Mouse (Mus musculus): ENCODE data around the gene Aoc2. TPM values are rescaled to one million over a fixed set of nuclear protein-coding genes. Genes with fewer than 3 reads are reported as not detected.
A peak's percentile ranks its signal among the peaks of the same experiment; 100 is the strongest.

The Aoc2 gene
- total and polyA plus RNA-seq, 3 experiments, result 1.6 to 2.3 (median 2.2) TPM

GRCm38 (mm10) chr11:101338123-101338760, 13.4 kb downstream of the Aoc2 start:
- Histone ChIP-seq H3K4me1 (ENCODE audit: control insufficient read depth, insufficient read depth, low read length) (peaks cover 2% of the 10 kb centered on the region; the same call in 1 of the 2 replicates), H3K4me3 (no peak overlapping the region), H3K9ac (ENCODE audit: low read depth, low read length) (no peak overlapping the region), H3K36me3 (ENCODE audit: control insufficient read depth, insufficient read depth, low read length) (no peaks in the 10 kb centered on the region), H3K27ac (no peak overlapping the region), H3K79me2 (replicated peaks; ENCODE audit: control insufficient read depth, insufficient read depth, low read length) (no peaks in the 10 kb centered on the region), H3K27me3 (ENCODE audit: control insufficient read depth, insufficient read depth, low read length) (no peaks in the 10 kb centered on the region)
- DNase-seq, result peak in 1 of 2 experiments; percentile 12
- TF ChIP-seq EP300 (IDR thresholded peaks at IDR 0.05; ENCODE audit: insufficient read depth, low read depth, low read length), result no peak
- no peak for TF ChIP-seq CTCF (IDR thresholded peaks at IDR 0.05)
- TF ChIP-seq POLR2A (IDR thresholded peaks at IDR 0.05; ENCODE audit: insufficient read depth, low read depth, low read length), result no peak
- intact Hi-C loops (cut with DNase I), result no loop called here
- 18% methylated on average over 9 of the region's 9 CpGs for WGBS

DNA sequence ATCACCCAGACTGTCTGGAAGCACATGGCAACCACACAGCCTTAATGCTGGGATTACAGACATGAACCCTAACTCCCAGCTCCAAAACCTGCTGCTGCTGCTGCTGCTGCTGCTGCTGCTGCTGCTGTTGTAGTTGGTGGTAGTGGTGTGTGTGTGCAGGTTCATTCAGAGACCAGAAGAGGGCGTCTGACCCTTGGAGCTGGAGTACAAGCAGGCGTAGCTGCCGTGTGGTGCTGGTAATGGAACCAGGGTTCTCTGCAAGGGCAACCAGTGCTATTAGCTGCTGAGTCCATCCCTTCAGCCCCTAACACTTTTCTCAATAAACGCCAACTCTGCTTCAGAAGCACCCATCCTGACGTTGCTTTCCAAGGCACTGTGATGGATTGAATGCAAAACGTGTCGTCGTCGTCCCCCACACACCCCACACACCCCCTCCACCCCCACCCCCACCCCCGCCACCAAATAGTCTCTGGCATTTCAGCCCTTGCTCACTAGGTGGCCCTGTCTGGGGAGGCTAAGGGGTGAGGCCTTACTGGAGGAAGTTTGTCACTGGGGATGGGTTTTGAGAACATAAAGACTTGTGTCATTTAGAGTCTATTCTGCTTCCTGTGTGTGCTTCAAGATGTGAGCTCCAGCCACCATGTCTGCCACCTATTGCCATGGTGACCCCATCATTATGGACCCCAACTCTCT, 22.4 kb downstream of the Aoc2 start:
- intact Hi-C loops (cut with DNase I), result no loop called here
- Histone ChIP-seq H3K27me3 (ENCODE audit: control insufficient read depth, insufficient read depth, low read length) (no peaks in the 10 kb centered on the region), H3K4me1 (ENCODE audit: control insufficient read depth, insufficient read depth, low read length) (peaks cover 2% of the 10 kb centered on the region), H3K36me3 (ENCODE audit: control insufficient read depth, insufficient read depth, low read length) (no peaks in the 10 kb centered on the region), H3K4me3 (no peak overlapping the region), H3K9ac (ENCODE audit: low read depth, low read length) (no peak overlapping the region), H3K27ac (no peak overlapping the region), H3K79me2 (replicated peaks; ENCODE audit: control insufficient read depth, insufficient read depth, low read length) (no peaks in the 10 kb centered on the region)
- 0 out of 2 replicates have a peak, but pooled peaks have one; percentile 3 for TF ChIP-seq CTCF (IDR thresholded peaks at IDR 0.05)
- no peak for TF ChIP-seq POLR2A (IDR thresholded peaks at IDR 0.05; ENCODE audit: insufficient read depth, low read depth, low read length)
- no peak for TF ChIP-seq EP300 (IDR thresholded peaks at IDR 0.05; ENCODE audit: insufficient read depth, low read depth, low read length)
- WGBS, result 80% methylated on average over 10 of the region's 10 CpGs
- no peak for DNase-seq

- H3K79me2 ChIP-seq (replicated peaks; ENCODE audit: control insufficient read depth, insufficient read depth, low read length), result no peaks in the 10 kb centered on the region
- TF ChIP-seq POLR2A (IDR thresholded peaks at IDR 0.05; ENCODE audit: insufficient read depth, low read depth, low read length) (no peak), EP300 (IDR thresholded peaks at IDR 0.05; ENCODE audit: insufficient read depth, low read depth, low read length) (no peak), CTCF (IDR thresholded peaks at IDR 0.05) (no peak)
- H3K4me1 ChIP-seq (ENCODE audit: control insufficient read depth, insufficient read depth, low read length), result no peaks in the 10 kb centered on the region
- intact Hi-C loops (cut with DNase I), result no loop called here
- no peak overlapping the region for H3K9ac ChIP-seq (ENCODE audit: low read depth, low read length)
- H3K27me3 ChIP-seq (ENCODE audit: control insufficient read depth, insufficient read depth, low read length), result no peaks in the 10 kb centered on the region
- H3K36me3 ChIP-seq (ENCODE audit: control insufficient read depth, insufficient read depth, low read length), result no peaks in the 10 kb centered on the region
- H3K27ac ChIP-seq, result no peak overlapping the region
- 41% methylated on average over 7 of the region's 7 CpGs for WGBS
- no peak overlapping the region for H3K4me3 ChIP-seq
- DNase-seq, result no peak
Observed at GRCm38 (mm10) chr11:101348774-101349173, 23.9 kb downstream of the Aoc2 start.

DNA sequence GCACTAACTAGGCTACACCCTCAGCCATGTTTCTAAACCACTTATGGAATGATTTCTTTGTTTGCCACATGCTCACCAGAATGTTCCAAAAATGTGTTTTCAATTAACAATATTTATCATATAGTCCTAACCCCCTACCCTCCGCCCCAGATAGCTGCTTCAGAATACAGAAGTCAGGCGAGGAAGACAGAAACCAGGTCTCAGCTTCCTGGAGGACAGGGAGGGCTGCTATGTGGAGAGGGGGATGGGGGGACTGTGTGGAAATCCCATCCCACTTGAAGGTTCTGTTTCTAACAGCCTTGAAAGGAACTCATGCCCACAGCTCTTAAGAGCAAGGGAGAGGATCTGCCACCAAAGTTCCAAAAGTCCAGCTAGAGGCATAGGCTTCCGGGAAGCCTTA, 24.4 kb downstream of the Aoc2 start:
- DNase-seq, result no peak
- H3K4me3 ChIP-seq, result no peak overlapping the region
- WGBS, result 76% methylated on average over 3 of the region's 3 CpGs
- intact Hi-C loops (cut with DNase I), result no loop called here
- H3K79me2 ChIP-seq (replicated peaks; ENCODE audit: control insufficient read depth, insufficient read depth, low read length), result no peaks in the 10 kb centered on the region
- TF ChIP-seq CTCF (IDR thresholded peaks at IDR 0.05), result no peak
- no peak for TF ChIP-seq POLR2A (IDR thresholded peaks at IDR 0.05; ENCODE audit: insufficient read depth, low read depth, low read length)
- no peak for TF ChIP-seq EP300 (IDR thresholded peaks at IDR 0.05; ENCODE audit: insufficient read depth, low read depth, low read length)
- no peak overlapping the region for H3K9ac ChIP-seq (ENCODE audit: low read depth, low read length)
- H3K36me3 ChIP-seq (ENCODE audit: control insufficient read depth, insufficient read depth, low read length), result no peaks in the 10 kb centered on the region
- H3K4me1 ChIP-seq (ENCODE audit: control insufficient read depth, insufficient read depth, low read length), result no peaks in the 10 kb centered on the region
- no peak overlapping the region for H3K27ac ChIP-seq
- no peaks in the 10 kb centered on the region for H3K27me3 ChIP-seq (ENCODE audit: control insufficient read depth, insufficient read depth, low read length)

DNA sequence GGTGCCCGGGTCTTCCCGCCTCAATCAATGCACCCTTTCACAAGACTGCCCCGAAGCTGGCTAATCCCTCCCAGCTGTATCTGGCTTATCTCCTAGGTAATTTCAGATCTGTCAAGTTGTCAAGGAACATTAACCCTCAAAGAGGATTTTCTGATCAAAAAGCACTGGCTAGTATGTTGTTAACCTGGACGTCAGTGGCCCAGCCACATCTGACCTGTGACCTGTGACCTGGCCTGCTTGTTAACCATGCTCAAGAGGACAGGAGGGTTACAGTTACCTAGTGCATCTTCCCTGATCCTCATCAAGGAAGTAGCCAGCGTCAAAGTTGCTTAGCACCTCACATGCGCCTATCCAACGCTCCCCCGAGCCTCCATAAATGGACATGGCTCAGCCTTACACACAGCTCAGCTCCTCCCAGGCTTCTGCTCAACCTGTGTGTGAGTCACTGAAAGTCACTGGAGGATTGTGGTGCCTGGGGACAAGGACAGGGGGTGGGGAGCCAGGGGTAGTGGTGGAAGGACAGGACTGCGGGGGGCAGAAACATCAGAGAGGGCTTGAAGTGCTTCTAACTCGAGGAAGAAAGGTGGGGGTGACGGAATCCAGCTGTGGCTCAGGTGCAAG, 26.3 kb downstream of the Aoc2 start:
- Histone ChIP-seq H3K27me3 (ENCODE audit: control insufficient read depth, insufficient read depth, low read length) (no peaks in the 10 kb centered on the region), H3K4me3 (no peak overlapping the region), H3K36me3 (ENCODE audit: control insufficient read depth, insufficient read depth, low read length) (no peaks in the 10 kb centered on the region), H3K27ac (no peak overlapping the region), H3K4me1 (ENCODE audit: control insufficient read depth, insufficient read depth, low read length) (no peaks in the 10 kb centered on the region), H3K9ac (ENCODE audit: low read depth, low read length) (no peak overlapping the region), H3K79me2 (replicated peaks; ENCODE audit: control insufficient read depth, insufficient read depth, low read length) (no peaks in the 10 kb centered on the region)
- 66% methylated on average over 11 of the region's 11 CpGs for WGBS
- DNase-seq, result no peak
- intact Hi-C loops (cut with DNase I), result no loop called here
- TF ChIP-seq EP300 (IDR thresholded peaks at IDR 0.05; ENCODE audit: insufficient read depth, low read depth, low read length), result no peak
- no peak for TF ChIP-seq POLR2A (IDR thresholded peaks at IDR 0.05; ENCODE audit: insufficient read depth, low read depth, low read length)
- no peak for TF ChIP-seq CTCF (IDR thresholded peaks at IDR 0.05)

GRCm38 (mm10) chr11:101351721-101352111, 26.9 kb downstream of the Aoc2 start:
- no peak overlapping the region for H3K9ac ChIP-seq (ENCODE audit: low read depth, low read length)
- H3K4me1 ChIP-seq (ENCODE audit: control insufficient read depth, insufficient read depth, low read length), result no peaks in the 10 kb centered on the region
- H3K4me3 ChIP-seq, result no peak overlapping the region
- H3K36me3 ChIP-seq (ENCODE audit: control insufficient read depth, insufficient read depth, low read length), result no peaks in the 10 kb centered on the region
- DNase-seq, result no peak
- no peak overlapping the region for H3K27ac ChIP-seq
- no peaks in the 10 kb centered on the region for H3K79me2 ChIP-seq (replicated peaks; ENCODE audit: control insufficient read depth, insufficient read depth, low read length)
- 76% methylated on average over 3 of the region's 3 CpGs for WGBS
- no peaks in the 10 kb centered on the region for H3K27me3 ChIP-seq (ENCODE audit: control insufficient read depth, insufficient read depth, low read length)
- intact Hi-C loops (cut with DNase I), result no loop called here
- no peak for TF ChIP-seq CTCF (IDR thresholded peaks at IDR 0.05)
- no peak for TF ChIP-seq EP300 (IDR thresholded peaks at IDR 0.05; ENCODE audit: insufficient read depth, low read depth, low read length)
- TF ChIP-seq POLR2A (IDR thresholded peaks at IDR 0.05; ENCODE audit: insufficient read depth, low read depth, low read length), result no peak

All from heart, adult 2 months (tissue).